Mouse (Mus musculus) gastrocnemius, postnatal 4 days (tissue): ENCODE results near the gene Wdr11. TPM values are rescaled to one million over a fixed set of nuclear protein-coding genes. Genes with fewer than 3 reads are reported as not detected.

ENCODE experiments used
- DNase-seq, 2 experiments: peaks; one replicate each; pipeline ENCODE4 v3.0.0; 2021 to 2022; ENCODE audit warnings: low spot score in 2 of 2, mixed read lengths in 2 of 2
- long read RNA-seq, 2 experiments: library from polyadenylated mRNA; stranded (forward); transcript quantifications; one replicate each; pipeline ENCODE4 v2.0.0; 2021
- total RNA-seq, 2 experiments: library from RNA; stranded (reverse); gene quantifications; 2 replicates each; pipeline ENCODE4 v1.2.3; 2021

Gene Wdr11
- total RNA-seq: 10 to 100 TPM; 26.7 to 30.3 TPM
- long read RNA-seq, experiment 1, full-length matches to known transcripts: 13 of 22 reads
- long read RNA-seq, experiment 1, partial matches to known transcripts: 3 of 22 reads
- long read RNA-seq, experiment 1, other reads (novel, unspliced or antisense): 6 of 22 reads
- long read RNA-seq, experiment 2, full-length matches to known transcripts: 22 of 40 reads
- long read RNA-seq, experiment 2, partial matches to known transcripts: 6 of 40 reads
- long read RNA-seq, experiment 2, other reads (novel, unspliced or antisense): 12 of 40 reads

- DNase-seq: peak; percentile 57 to 83
These were observed at the start of gene Wdr11 for GRCm38 (mm10) chr7:129591371-129592131. Gene Wdr11 (plus strand): TSS chr7:129591863.

- no peak for DNase-seq
These were observed 24.1 kb upstream of the Wdr11 start for GRCm38 (mm10) chr7:129567541-129567940.

- no peak for DNase-seq
These were observed 23.3 kb upstream of the Wdr11 start for GRCm38 (mm10) chr7:129568338-129568737.

- no peak for DNase-seq
These were observed 17.2 kb upstream of the Wdr11 start for GRCm38 (mm10) chr7:129574471-129574870.

GRCm38 (mm10) chr7:129575110-129575784 lies 16.4 kb upstream of the Wdr11 start:
- no peak for DNase-seq

GRCm38 (mm10) chr7:129592132-129592745 lies 576 bp downstream of the Wdr11 start:
- no peak for DNase-seq

GRCm38 (mm10) chr7:129597186-129597585 lies 5.5 kb downstream of the Wdr11 start:
- no peak for DNase-seq

GRCm38 (mm10) chr7:129606291-129606690 lies 14.6 kb downstream of the Wdr11 start:
- no peak for DNase-seq

- no peak for DNase-seq
These were observed 29.5 kb downstream of the Wdr11 start for GRCm38 (mm10) chr7:129621141-129621540.

- DNase-seq: no peak
These were observed 38.7 kb downstream of the Wdr11 start for GRCm38 (mm10) chr7:129630351-129630750.

- no peak for DNase-seq
These were observed 39.8 kb downstream of the Wdr11 start for GRCm38 (mm10) chr7:129631453-129631852.

- DNase-seq: no peak
These were observed 44.4 kb downstream of the Wdr11 start for GRCm38 (mm10) chr7:129635898-129636640.

GRCm38 (mm10) chr7:129636992-129637391 lies 45.3 kb downstream of the Wdr11 start:
- DNase-seq: no peak

- no peak for DNase-seq
These were observed 46.3 kb downstream of the Wdr11 start for GRCm38 (mm10) chr7:129637906-129638475.

GRCm38 (mm10) chr7:129639006-129639405 lies 47.3 kb downstream of the Wdr11 start:
- DNase-seq: no peak

- no peak for DNase-seq
These were observed 48.2 kb downstream of the Wdr11 start for GRCm38 (mm10) chr7:129639833-129640232.

- no peak for DNase-seq
These were observed 51.6 kb downstream of the Wdr11 start for GRCm38 (mm10) chr7:129643290-129643689.

- DNase-seq: no peak
These were observed 56.1 kb downstream of the Wdr11 start for GRCm38 (mm10) chr7:129647798-129648197.

GRCm38 (mm10) chr7:129648938-129649337 lies 57.3 kb downstream of the Wdr11 start:
- peak; percentile 65 to 83 for DNase-seq

GRCm38 (mm10) chr7:129650717-129651116 lies 59.1 kb downstream of the Wdr11 start:
- DNase-seq: no peak
